Mouse (Mus musculus): ENCODE data around the gene Frmd4b.
"Not testable (repeated sequence)": the region's sequence is repeated elsewhere in the genome, so short reads cannot be mapped to it uniquely, and the experiment has no call there.

Gene Frmd4b

GRCm38 (mm10) chr6:97381275-97381674 lies 236.1 kb downstream of the Frmd4b start:
- no peak for DNase-seq (ENCODE audit: low read depth in 2 of 2, low spot score in 2 of 2)

DNA sequence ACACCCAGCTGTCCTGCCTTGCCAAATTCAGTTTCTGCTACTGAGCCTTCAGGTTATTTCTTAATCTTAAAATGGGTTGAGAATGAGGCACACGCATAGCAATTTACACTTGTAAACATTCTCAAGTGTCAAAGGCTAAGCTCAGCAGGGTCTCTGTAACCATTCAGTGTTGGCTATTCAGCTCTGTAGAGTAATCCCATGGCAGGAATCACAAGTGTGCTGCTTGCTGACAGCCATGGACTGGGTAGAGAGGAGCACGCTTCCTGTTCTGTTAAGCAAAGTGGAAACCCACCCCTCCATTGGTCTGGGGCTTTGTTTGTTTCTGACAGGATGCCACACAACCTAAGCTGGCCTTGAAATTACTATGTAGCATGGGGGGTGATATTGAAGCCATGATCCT lies 246.4 kb downstream of the Frmd4b start:
- no peak for DNase-seq (ENCODE audit: low read depth in 2 of 2, low spot score in 2 of 2)

GRCm38 (mm10) chr6:97370460-97370859 lies 246.9 kb downstream of the Frmd4b start:
- no peak for DNase-seq (ENCODE audit: low read depth in 2 of 2, low spot score in 2 of 2)

- DNase-seq (ENCODE audit: low read depth in 2 of 2, low spot score in 2 of 2): no peak
Measured at GRCm38 (mm10) chr6:97363846-97364245, 253.5 kb downstream of the Frmd4b start.

- not testable (repeated sequence) for DNase-seq (ENCODE audit: low read depth in 2 of 2, low spot score in 2 of 2)
Measured at GRCm38 (mm10) chr6:97357606-97358005, 259.7 kb downstream of the Frmd4b start.

- no peak for DNase-seq (ENCODE audit: low read depth in 2 of 2, low spot score in 2 of 2)
Measured at GRCm38 (mm10) chr6:97356612-97357011, 260.7 kb downstream of the Frmd4b start.

DNA sequence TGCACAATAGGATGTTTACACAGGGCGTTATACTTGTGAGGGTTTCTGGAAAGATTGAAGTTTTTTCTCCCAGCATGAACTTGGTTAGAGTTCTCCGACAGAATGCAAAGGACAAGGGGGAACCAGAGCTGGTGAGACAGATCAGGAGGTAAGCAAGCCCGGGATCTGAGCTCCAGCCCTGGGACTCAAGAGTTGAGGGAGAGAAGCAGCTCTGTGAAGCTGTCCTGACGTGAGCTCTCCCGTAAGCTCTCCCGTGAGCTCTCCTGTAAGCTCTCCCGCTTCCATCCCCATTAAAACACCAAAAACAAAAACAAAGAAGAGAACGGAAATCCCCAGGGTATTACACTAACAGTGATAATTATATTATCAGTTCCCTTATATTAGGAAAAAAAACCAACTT lies 262.2 kb downstream of the Frmd4b start:
- no peak for DNase-seq (ENCODE audit: low read depth in 2 of 2, low spot score in 2 of 2)

DNA sequence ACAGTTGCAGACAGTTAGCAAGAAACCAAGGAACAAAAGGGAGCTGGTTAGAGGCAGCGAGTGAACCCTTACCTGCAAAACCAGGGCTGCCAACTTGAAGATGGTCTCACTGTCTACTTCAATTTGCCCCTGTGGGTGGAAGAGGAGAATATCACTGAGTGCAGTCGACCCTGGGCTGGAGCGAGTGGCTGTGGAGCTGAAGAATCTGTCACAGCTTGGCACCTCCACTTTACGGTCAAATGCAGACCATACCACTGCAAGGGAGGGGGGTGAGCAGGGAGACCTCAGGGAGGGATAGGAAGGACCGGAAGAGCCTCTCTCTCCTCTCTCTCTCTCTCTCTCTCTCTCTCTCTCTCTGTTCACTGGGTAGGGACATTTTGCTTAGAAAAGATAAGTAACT lies 263.4 kb downstream of the Frmd4b start:
- no peak for DNase-seq (ENCODE audit: low read depth in 2 of 2, low spot score in 2 of 2)

DNA sequence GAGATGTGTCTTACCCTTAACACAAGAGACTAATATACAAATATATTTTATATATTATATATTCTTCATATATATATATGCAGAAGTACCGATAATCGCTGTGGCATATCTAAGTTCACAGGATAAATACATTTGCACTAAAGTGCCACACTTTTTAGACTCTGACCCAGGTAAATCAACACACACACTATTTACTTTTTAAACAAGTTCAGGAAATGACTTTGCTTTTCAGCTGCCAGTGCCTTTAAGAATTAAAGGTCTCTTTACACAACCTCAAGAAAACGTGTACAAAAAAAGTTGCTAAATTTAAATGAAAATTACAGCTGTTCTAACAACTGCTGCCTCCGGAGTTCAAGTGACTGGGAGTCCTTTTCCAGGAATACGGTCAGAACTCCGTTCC lies 264.0 kb downstream of the Frmd4b start:
- DNase-seq (ENCODE audit: low read depth in 2 of 2, low spot score in 2 of 2): no peak

- no peak for DNase-seq (ENCODE audit: low read depth in 2 of 2, low spot score in 2 of 2)
Measured at GRCm38 (mm10) chr6:97352505-97353154, 264.7 kb downstream of the Frmd4b start.

DNA sequence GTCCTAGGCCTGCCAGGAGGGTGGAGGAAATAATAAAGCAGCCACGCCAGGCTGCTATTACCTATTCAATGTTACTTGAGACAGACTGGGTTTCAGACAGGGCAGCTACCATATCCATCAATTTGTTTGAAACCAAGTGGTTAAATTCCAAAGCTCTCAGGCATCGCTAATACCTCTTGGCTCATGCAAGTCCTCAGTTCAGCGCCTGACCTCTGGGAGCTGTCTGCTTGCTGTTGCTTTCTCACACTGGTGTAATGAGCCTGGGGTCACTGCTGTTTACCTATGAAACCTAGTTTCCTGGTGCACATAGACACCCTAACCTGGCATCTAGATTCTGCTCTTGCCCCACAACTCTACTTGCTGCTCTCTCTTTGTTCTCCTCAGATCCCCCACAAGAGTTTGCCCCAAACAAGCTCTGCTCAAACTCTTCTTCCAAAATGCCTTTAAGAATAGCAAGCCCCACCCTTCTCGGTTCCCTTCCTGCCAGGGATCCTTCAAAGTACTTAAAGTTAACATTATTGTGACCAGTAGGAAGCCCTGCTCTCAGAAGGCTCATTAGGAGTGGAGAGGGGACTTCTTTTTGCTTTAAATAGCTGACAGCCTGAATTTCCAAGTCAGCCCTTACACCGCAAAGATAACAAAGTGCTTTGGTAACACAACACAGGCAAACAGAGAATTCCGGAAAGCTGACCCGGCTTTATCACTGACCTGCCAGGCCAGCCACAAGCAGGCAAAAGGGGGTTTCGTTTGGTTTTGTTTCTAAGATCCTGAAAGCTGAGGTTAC lies 267.8 kb downstream of the Frmd4b start:
- DNase-seq (ENCODE audit: low read depth in 2 of 2, low spot score in 2 of 2): no peak

GRCm38 (mm10) chr6:97346932-97347331 lies 270.4 kb downstream of the Frmd4b start:
- DNase-seq (ENCODE audit: low read depth in 2 of 2, low spot score in 2 of 2): no peak

- no peak for DNase-seq (ENCODE audit: low read depth in 2 of 2, low spot score in 2 of 2)
Measured at GRCm38 (mm10) chr6:97346527-97346926, 270.8 kb downstream of the Frmd4b start.

- DNase-seq (ENCODE audit: low read depth in 2 of 2, low spot score in 2 of 2): no peak
Measured at GRCm38 (mm10) chr6:97345921-97346320, 271.4 kb downstream of the Frmd4b start.

- no peak for DNase-seq (ENCODE audit: low read depth in 2 of 2, low spot score in 2 of 2)
Measured at GRCm38 (mm10) chr6:97342185-97342584, 275.2 kb downstream of the Frmd4b start.

- DNase-seq (ENCODE audit: low read depth in 2 of 2, low spot score in 2 of 2): no peak
Measured at GRCm38 (mm10) chr6:97341628-97342027, 275.7 kb downstream of the Frmd4b start.

DNA sequence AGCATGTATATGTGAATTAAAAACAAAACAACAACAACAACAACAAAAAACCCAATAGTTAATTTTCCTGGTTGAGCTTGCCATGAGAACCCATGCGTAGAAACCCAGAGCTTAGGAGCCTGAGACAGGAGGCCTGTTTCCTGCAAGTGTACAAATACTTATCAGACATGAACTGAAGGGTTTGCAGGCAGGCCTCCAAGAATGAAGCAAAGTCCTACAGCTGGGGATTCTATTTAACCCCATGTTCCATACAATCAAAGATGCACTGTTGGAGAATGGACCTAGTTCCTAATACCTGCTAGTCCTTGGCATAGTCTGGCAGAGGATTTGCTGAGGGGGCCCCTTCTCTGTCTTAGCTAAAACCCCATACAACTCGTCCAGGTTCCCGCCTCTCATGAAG lies 276.2 kb downstream of the Frmd4b start:
- no peak for DNase-seq (ENCODE audit: low read depth in 2 of 2, low spot score in 2 of 2)

GRCm38 (mm10) chr6:97340211-97340791 lies 277.0 kb downstream of the Frmd4b start:
- no peak for DNase-seq (ENCODE audit: low read depth in 2 of 2, low spot score in 2 of 2)

DNA sequence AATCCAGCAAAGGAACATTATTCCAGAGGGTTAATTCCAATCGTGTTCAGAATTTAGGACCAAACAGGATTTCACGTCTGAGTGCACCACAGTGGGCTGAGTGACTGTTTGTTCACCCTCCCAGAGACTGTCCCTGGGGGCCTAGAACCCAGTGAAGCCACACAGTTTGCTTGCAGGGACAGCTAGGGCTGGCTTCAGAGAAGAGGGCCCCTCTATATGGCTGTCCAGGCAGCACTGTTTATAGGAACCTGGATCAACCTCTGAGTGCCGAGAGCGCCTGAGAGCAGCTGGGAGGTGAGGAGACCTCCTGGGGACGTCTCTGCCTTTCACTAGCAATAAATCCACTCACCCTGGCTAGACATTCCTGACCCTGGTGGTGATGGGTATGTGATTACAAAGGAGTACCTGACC lies 278.1 kb downstream of the Frmd4b start:
- DNase-seq (ENCODE audit: low read depth in 2 of 2, low spot score in 2 of 2): no peak

- DNase-seq (ENCODE audit: low read depth in 2 of 2, low spot score in 2 of 2): no peak
Measured at GRCm38 (mm10) chr6:97338843-97339242, 278.5 kb downstream of the Frmd4b start.

- DNase-seq (ENCODE audit: low read depth in 2 of 2, low spot score in 2 of 2): no peak
Measured at GRCm38 (mm10) chr6:97333323-97333722, 284.0 kb downstream of the Frmd4b start.

- DNase-seq (ENCODE audit: low read depth in 2 of 2, low spot score in 2 of 2): no peak
Measured at GRCm38 (mm10) chr6:97323951-97324350, 293.4 kb downstream of the Frmd4b start.
